Mouse (Mus musculus) embryonic fibroblast, embryonic 13.5 days (primary cell): Measurements from ENCODE around the gene Ttc39b.

Experiments
- CTCF ChIP-seq: IDR thresholded peaks from 2 replicates; pipeline ENCODE4 v1.5.1; 2011; ENCODE audit warnings: mild to moderate bottlenecking, control low read depth, low read length, moderate library complexity, borderline replicate concordance; ENCODE audit not compliant: insufficient read depth
- POLR2A ChIP-seq: IDR thresholded peaks from 2 replicates; pipeline ENCODE4 v1.6.1; 2011; ENCODE audit warnings: low read depth, mild to moderate bottlenecking, control low read depth, low read length, moderate library complexity

DNA sequence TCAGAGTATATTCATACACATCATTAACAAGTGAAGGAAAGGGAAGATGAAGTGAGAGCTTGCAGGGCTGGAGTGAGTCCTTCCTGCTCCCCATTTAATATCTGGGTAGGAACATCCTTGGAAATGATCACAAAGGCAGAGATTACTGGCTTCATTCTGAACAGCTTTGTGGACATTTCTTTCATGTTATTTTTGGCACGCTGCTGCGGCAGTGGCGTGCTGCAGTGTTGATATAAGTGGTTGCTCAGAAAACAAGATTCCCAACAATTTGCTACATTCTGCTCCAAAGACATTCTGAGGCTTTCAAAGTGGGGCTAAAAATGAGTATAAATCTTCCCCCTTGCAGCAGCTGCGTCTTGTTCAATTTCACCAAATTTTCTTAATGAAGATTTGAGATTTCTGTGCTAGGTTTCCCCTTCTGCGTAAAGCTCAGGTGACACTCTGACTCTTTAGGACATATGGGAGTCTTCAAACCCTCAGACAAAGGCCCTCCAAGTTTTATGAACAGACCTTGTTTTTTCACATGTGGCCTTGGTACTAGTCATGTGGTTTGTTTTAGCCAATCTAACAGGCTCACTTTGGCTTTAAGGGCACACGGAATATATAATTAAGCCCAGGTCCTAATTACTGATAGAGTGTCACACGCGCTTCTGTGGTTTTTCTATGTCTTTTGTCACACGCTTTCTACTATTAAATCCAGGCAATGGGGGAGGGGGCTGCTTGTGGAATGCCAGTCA lies 109.1 kb downstream of the Ttc39b start:
- TF ChIP-seq CTCF (no peak), POLR2A (no peak)
